Mouse (Mus musculus) heart, embryonic 14.5 days (tissue): ENCODE results near the gene Adgrl1. TPM values are rescaled to one million over a fixed set of nuclear protein-coding genes. Genes with fewer than 3 reads are reported as not detected.
A peak's percentile ranks its signal among the peaks of the same experiment; 100 is the strongest.

Experiments
- ATAC-seq: fragments of 200-750 bp; cut with Nextera tagmentation; 2 replicates; pipeline ENCODE4 v1.8.0; 2017; ENCODE audit warnings: low read depth, moderate TSS enrichment; ENCODE audit not compliant: insufficient number of reproducible peaks, insufficient read depth, low FRiP score
- H3K27ac ChIP-seq, 2 experiments: fragments of 200-500 bp in 1 of 2; fragments of 300-500 bp in 1 of 2; sonication (generic) in 1 of 2; replicated peaks in 1 of 2; 2 replicates each; pipeline ENCODE4 v1.5.1; 2012 to 2014; ENCODE audit warnings: low read depth in 2 of 2, low read length in 2 of 2, control low read depth in 1 of 2, mild to moderate bottlenecking in 1 of 2, mixed read lengths in 1 of 2; ENCODE audit not compliant: control insufficient read depth in 1 of 2, insufficient read depth in 1 of 2
- H3K27me3 ChIP-seq: fragments of 300-500 bp; sonication (generic); 2 replicates; pipeline ENCODE4 v1.6.1; 2014; ENCODE audit warnings: mild to moderate bottlenecking, low read length, control low read depth; ENCODE audit not compliant: control insufficient read depth, insufficient read depth
- H3K36me3 ChIP-seq: fragments of 300-500 bp; sonication (generic); 2 replicates; pipeline ENCODE4 v1.6.1; 2014; ENCODE audit warnings: mild to moderate bottlenecking, control low read depth, low read length, mixed read lengths; ENCODE audit not compliant: control insufficient read depth, insufficient read depth
- H3K4me1 ChIP-seq, 2 experiments: fragments of 200-500 bp in 1 of 2; fragments of 300-500 bp in 1 of 2; sonication (generic) in 1 of 2; 2 replicates each; pipeline ENCODE4 v1.6.1; 2012 to 2014; ENCODE audit warnings: low read length in 2 of 2, control low read depth in 1 of 2, mixed read lengths in 1 of 2; ENCODE audit not compliant: control insufficient read depth in 2 of 2, insufficient read depth in 2 of 2
- H3K4me2 ChIP-seq: fragments of 300-500 bp; sonication (generic); 2 replicates; pipeline ENCODE4 v1.6.1; 2014; ENCODE audit warnings: mild to moderate bottlenecking, low read length
- H3K4me3 ChIP-seq, 2 experiments: fragments of 200-500 bp in 1 of 2; fragments of 300-500 bp in 1 of 2; sonication (generic) in 1 of 2; 2 replicates each; pipeline ENCODE4 v1.5.1; 2012 to 2014; ENCODE audit warnings: low read length in 2 of 2, mild to moderate bottlenecking in 2 of 2, control low read depth in 1 of 2, low read depth in 1 of 2, moderate library complexity in 1 of 2; ENCODE audit not compliant: control insufficient read depth in 1 of 2, insufficient read depth in 1 of 2
- H3K9ac ChIP-seq: fragments of 300-500 bp; sonication (generic); 2 replicates; pipeline ENCODE4 v1.6.1; 2014; ENCODE audit warnings: mild to moderate bottlenecking, low read length
- H3K9me3 ChIP-seq: fragments of 300-500 bp; sonication (generic); 2 replicates; pipeline ENCODE4 v1.6.1; 2016; ENCODE audit warnings: low read length, control low read depth; ENCODE audit not compliant: control insufficient read depth
- WGBS: fragments of 180-500 bp; shearing (Covaris S2); extraction: QIAGEN DNeasy Blood & Tissue Kit; methylation state at CpG from one replicate; pipeline ENCODE4 v1.1.7; 2014; 5-methylcytosine and 5-hydroxymethylcytosine counted together
- polyA plus RNA-seq: library from polyadenylated mRNA; unstranded; fragments of >200 nt; fragmentation: Nextera tagmentation; extraction: Ambion mirVana; gene quantifications from 2 replicates; pipeline ENCODE4 v1.2.1, GENCODE M21; 2014

The Adgrl1 gene
- polyA plus RNA-seq, 1 experiment from 2014 or later = 13.0 TPM

GRCm38 (mm10) chr8:83902961-83903666 lies 3.2 kb downstream of the Adgrl1 start:
- H3K4me1 ChIP-seq = peaks cover 38 to 45% of the 10 kb centered on the region in 2 experiments

DNA sequence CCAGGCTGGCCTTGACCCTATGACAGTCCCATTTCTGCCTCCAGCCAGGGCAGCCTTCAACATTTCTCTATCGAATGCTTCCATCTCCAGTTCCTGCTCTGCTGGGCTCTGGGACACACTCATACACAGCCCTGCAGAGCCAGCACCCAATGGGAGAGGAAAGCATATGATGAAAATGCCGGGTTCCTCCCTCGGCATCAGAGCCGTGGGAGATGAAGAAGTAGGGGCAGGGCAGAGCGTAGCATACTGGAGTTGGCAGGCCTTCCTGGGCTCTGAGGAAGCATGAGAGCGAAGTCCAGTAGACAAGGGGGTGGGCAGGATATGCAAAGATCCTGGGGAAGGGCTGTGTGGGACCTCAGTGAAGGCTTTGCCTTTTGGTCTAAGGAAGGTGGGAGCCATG lies 8.7 kb downstream of the Adgrl1 start:
- H3K27ac ChIP-seq = no peak overlapping the region
- H3K4me1 ChIP-seq = peaks cover 27 to 32% of the 10 kb centered on the region in 2 experiments
- 67% methylated on average over 6 of the region's 6 CpGs for WGBS
- no peaks in the 10 kb centered on the region for H3K9me3 ChIP-seq
- no peak overlapping the region for H3K4me2 ChIP-seq
- H3K27me3 ChIP-seq = no peaks in the 10 kb centered on the region
- ATAC-seq = no peak
- no peaks in the 10 kb centered on the region for H3K36me3 ChIP-seq
- no peak overlapping the region for H3K4me3 ChIP-seq
- no peak overlapping the region for H3K9ac ChIP-seq

More at GRCm38 (mm10) chr8:83902961-83903666, 3.2 kb downstream of the Adgrl1 start:
- Histone ChIP-seq H3K27me3 (no peaks in the 10 kb centered on the region), H3K4me2 (peak overlapping the region; percentile 24), H3K4me3 (no peak overlapping the region), H3K36me3 (no peaks in the 10 kb centered on the region), H3K27ac (no peak overlapping the region; a peak in 2 of 4 replicates), H3K9me3 (no peaks in the 10 kb centered on the region), H3K9ac (no peak overlapping the region)
- no peak for ATAC-seq
- 19% methylated on average over 12 of the region's 13 CpGs for whole genome bisulfite sequencing

- H3K27me3 ChIP-seq = no peaks in the 10 kb centered on the region
Observed at GRCm38 (mm10) chr8:83909311-83909710, 9.4 kb downstream of the Adgrl1 start.

GRCm38 (mm10) chr8:83911809-83912731 lies 12.2 kb downstream of the Adgrl1 start:
- Histone ChIP-seq H3K9ac (no peak overlapping the region), H3K4me2 (no peak overlapping the region), H3K4me3 (no peak overlapping the region), H3K4me1 (peaks cover 33 to 45% of the 10 kb centered on the region in 2 experiments), H3K27ac (peak overlapping the region in 1 of 2 experiments; percentile 44; a peak in 2 of 4 replicates), H3K27me3 (no peaks in the 10 kb centered on the region), H3K36me3 (no peaks in the 10 kb centered on the region), H3K9me3 (no peaks in the 10 kb centered on the region)
- ATAC-seq = no peak
- WGBS = 68% methylated on average over 5 of the region's 5 CpGs

More at GRCm38 (mm10) chr8:83909311-83909710, 9.4 kb downstream of the Adgrl1 start:
- WGBS = 53% methylated on average over 8 of the region's 8 CpGs
- no peak overlapping the region for H3K9ac ChIP-seq
- no peaks in the 10 kb centered on the region for H3K9me3 ChIP-seq
- no peak overlapping the region for H3K4me2 ChIP-seq
- ATAC-seq = no peak
- H3K4me1 ChIP-seq = peaks cover 26 to 32% of the 10 kb centered on the region in 2 experiments
- H3K27ac ChIP-seq = no peak overlapping the region
- H3K4me3 ChIP-seq = no peak overlapping the region
- H3K36me3 ChIP-seq = no peaks in the 10 kb centered on the region

GRCm38 (mm10) chr8:83914232-83914631 lies 14.3 kb downstream of the Adgrl1 start:
- Histone ChIP-seq H3K9me3 (no peaks in the 10 kb centered on the region), H3K4me3 (no peak overlapping the region), H3K36me3 (peaks cover 9% of the 10 kb centered on the region), H3K4me1 (peaks cover 31 to 40% of the 10 kb centered on the region in 2 experiments), H3K4me2 (no peak overlapping the region), H3K27me3 (no peaks in the 10 kb centered on the region), H3K27ac (no peak overlapping the region), H3K9ac (no peak overlapping the region)
- WGBS = 80% methylated on average over 3 of the region's 3 CpGs
- ATAC-seq = no peak

DNA sequence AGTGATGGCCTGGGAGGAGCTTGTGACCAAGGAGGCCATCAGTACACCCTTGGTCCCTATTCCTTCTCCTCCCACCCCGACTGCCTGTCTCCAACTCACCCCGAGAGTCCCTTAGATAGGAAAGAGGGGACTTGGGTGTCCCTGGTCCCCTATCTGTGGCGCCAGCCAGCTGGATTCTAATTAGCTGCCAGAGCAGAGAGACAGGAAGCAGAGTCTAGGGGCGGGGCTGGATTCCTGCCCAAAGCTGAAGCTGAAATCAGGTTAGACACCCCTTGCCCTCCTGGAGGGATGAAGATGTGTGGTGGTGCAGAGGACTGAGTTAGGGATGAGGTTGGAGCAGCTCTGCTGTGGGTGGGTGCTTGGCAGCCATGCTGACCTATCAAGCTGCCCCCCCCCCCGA lies 15.0 kb downstream of the Adgrl1 start:
- Histone ChIP-seq H3K9me3 (no peaks in the 10 kb centered on the region), H3K4me1 (peaks cover 31 to 40% of the 10 kb centered on the region in 2 experiments), H3K27ac (no peak overlapping the region), H3K27me3 (no peaks in the 10 kb centered on the region), H3K36me3 (peaks cover 15% of the 10 kb centered on the region), H3K4me3 (no peak overlapping the region), H3K4me2 (no peak overlapping the region), H3K9ac (no peak overlapping the region)
- 0 out of 2 replicates have a peak, but pooled peaks have one; percentile 13 for ATAC-seq
- WGBS = 29% methylated on average over 5 of the region's 5 CpGs

- Histone ChIP-seq H3K4me2 (peak overlapping the region; percentile 18), H3K9me3 (no peaks in the 10 kb centered on the region), H3K4me1 (peaks cover 28 to 40% of the 10 kb centered on the region in 2 experiments), H3K4me3 (no peak overlapping the region), H3K27me3 (no peaks in the 10 kb centered on the region), H3K36me3 (peaks cover 25% of the 10 kb centered on the region), H3K9ac (peak overlapping the region; percentile 48), H3K27ac (peak overlapping the region; percentile 12 to 28; a peak in 1 of 4 replicates)
- ATAC-seq = no peak; the same call in 1 of the 2 replicates
- WGBS = 37% methylated on average over 5 of the region's 5 CpGs
Observed at GRCm38 (mm10) chr8:83916015-83916414, 16.1 kb downstream of the Adgrl1 start.
